Mouse (Mus musculus) neural tube, embryonic 12.5 days (tissue): Measurements from ENCODE around the gene Umad1. TPM values are rescaled to one million over a fixed set of nuclear protein-coding genes. Genes with fewer than 3 reads are reported as not detected.
"Not testable (repeated sequence)": the region's sequence is repeated elsewhere in the genome, so short reads cannot be mapped to it uniquely, and the experiment has no call there.

Source experiments
- ATAC-seq: fragments of 200-750 bp; cut with Nextera tagmentation; 2 replicates; pipeline ENCODE4 v1.8.0; 2017; ENCODE audit warnings: low read depth, mild to moderate bottlenecking, moderate TSS enrichment, moderate library complexity; ENCODE audit not compliant: low FRiP score
- H3K27ac ChIP-seq: fragments of 300-500 bp; sonication (generic); 2 replicates; pipeline ENCODE4 v1.5.1; 2016
- H3K27me3 ChIP-seq: fragments of 300-500 bp; sonication (generic); replicated peaks from 2 replicates; pipeline ENCODE4 v1.6.1; 2016; ENCODE audit warnings: mild to moderate bottlenecking
- H3K36me3 ChIP-seq: fragments of 300-500 bp; sonication (generic); 2 replicates; pipeline ENCODE4 v1.6.1; 2016; ENCODE audit warnings: mild to moderate bottlenecking
- H3K4me1 ChIP-seq: fragments of 300-500 bp; sonication (generic); 2 replicates; pipeline ENCODE4 v1.6.1; 2016
- H3K4me2 ChIP-seq: fragments of 300-500 bp; sonication (generic); replicated peaks from 2 replicates; pipeline ENCODE4 v1.6.1; 2016; ENCODE audit warnings: mild to moderate bottlenecking
- H3K4me3 ChIP-seq: fragments of 300-500 bp; sonication (generic); 2 replicates; pipeline ENCODE4 v1.5.1; 2016
- H3K9ac ChIP-seq: fragments of 300-500 bp; sonication (generic); 2 replicates; pipeline ENCODE4 v1.6.1; 2016; ENCODE audit warnings: mild to moderate bottlenecking
- H3K9me3 ChIP-seq: fragments of 300-500 bp; sonication (generic); 2 replicates; pipeline ENCODE4 v1.6.1; 2016; ENCODE audit warnings: mild to moderate bottlenecking
- WGBS: fragments of 180-500 bp; shearing (Covaris S2); methylation state at CpG from one replicate; pipeline ENCODE4 v1.1.7; 2016; 5-methylcytosine and 5-hydroxymethylcytosine counted together
- polyA plus RNA-seq: library from polyadenylated mRNA; unstranded; fragments of >200 nt; fragmentation: Nextera tagmentation; extraction: Ambion mirVana; gene quantifications from 2 replicates; pipeline ENCODE4 v1.2.1, GENCODE M21; 2016

The Umad1 gene
- polyA plus RNA-seq, 1 experiment from 2014 or later: 30.5 TPM

DNA sequence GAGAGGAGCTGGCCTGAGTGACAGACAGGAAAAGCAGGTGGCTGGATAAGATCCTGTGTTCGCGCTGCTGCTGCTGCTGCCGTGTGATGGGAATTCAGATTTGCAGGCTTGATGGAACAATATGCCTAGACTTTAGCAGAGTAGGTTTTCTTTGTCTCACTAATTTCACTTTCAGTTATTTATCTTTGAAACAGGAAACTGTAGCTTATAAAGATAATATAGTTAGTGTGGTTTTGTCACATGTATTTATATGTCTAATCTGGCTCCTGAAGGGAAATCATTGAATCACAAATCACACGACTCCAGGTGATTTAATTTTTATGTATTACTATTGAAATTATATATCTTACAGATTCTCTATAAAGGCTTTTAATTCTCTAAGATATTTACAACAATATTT is 24.2 kb downstream of the Umad1 start:
- no peak for ATAC-seq
- WGBS: 88% methylated on average over 4 of the region's 4 CpGs
- no peaks in the 10 kb centered on the region for H3K9me3 ChIP-seq
- H3K9ac ChIP-seq: no peak overlapping the region
- H3K4me3 ChIP-seq: no peak overlapping the region
- no peaks in the 10 kb centered on the region for H3K36me3 ChIP-seq
- no peaks in the 10 kb centered on the region for H3K27me3 ChIP-seq
- H3K4me2 ChIP-seq: no peak overlapping the region
- no peaks in the 10 kb centered on the region for H3K4me1 ChIP-seq
- H3K27ac ChIP-seq: no peak overlapping the region

DNA sequence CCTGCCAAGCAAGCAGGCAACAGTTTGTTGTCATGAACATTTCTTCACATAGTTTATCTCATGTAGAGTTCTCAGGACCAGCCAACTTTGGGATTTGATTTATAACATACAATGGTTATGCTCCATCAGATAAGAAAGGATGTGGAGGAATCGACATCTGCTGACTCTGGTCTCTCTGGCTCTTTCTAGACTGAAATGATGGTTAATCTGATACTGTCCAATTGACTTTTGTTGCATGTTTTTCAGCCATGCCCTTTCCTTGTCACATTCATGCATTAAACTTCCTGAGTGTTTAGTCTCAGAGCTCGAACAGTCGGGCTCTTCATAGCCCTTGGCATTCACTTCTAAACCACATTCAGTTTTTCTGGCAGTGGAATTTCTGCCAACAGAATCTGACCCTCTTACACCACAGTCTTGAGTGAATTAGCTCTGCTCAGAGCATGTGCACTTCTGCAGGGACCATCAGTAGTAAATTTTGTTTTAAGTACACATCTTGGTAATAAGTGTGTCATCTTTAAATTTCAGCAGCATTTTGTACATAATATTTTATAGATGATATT is 26.4 kb downstream of the Umad1 start:
- Histone ChIP-seq H3K9ac (no peak overlapping the region), H3K36me3 (no peaks in the 10 kb centered on the region), H3K27me3 (no peaks in the 10 kb centered on the region), H3K4me2 (no peak overlapping the region), H3K9me3 (no peaks in the 10 kb centered on the region), H3K27ac (no peak overlapping the region), H3K4me1 (no peaks in the 10 kb centered on the region), H3K4me3 (no peak overlapping the region)
- 95% methylated on average over 3 of the region's 3 CpGs for WGBS
- no peak for ATAC-seq

DNA sequence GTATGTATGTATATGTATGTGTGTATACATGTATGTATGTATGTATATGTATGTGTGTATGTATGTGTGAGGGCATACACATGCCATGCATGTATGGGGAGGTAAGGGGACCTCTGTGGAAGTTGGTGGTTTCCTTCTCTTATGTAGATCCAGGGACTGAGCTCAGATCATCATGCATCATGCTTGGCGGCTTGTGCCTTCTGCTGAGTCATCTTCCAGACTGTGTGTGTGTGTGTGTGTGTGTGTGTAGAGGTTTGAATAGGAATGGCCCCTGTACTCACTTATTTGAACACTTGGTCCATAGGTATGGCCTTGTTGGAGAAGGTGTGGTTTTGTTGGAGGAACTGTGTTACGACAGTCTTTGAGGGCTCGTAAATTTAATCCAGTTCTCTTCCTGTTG is 27.1 kb downstream of the Umad1 start:
- Histone ChIP-seq H3K27ac (no peak overlapping the region), H3K4me2 (no peak overlapping the region), H3K4me1 (no peaks in the 10 kb centered on the region), H3K27me3 (no peaks in the 10 kb centered on the region), H3K4me3 (no peak overlapping the region), H3K9me3 (no peaks in the 10 kb centered on the region), H3K36me3 (no peaks in the 10 kb centered on the region), H3K9ac (no peak overlapping the region)
- no peak for ATAC-seq
- 97% methylated on average over 3 of the region's 3 CpGs for WGBS

DNA sequence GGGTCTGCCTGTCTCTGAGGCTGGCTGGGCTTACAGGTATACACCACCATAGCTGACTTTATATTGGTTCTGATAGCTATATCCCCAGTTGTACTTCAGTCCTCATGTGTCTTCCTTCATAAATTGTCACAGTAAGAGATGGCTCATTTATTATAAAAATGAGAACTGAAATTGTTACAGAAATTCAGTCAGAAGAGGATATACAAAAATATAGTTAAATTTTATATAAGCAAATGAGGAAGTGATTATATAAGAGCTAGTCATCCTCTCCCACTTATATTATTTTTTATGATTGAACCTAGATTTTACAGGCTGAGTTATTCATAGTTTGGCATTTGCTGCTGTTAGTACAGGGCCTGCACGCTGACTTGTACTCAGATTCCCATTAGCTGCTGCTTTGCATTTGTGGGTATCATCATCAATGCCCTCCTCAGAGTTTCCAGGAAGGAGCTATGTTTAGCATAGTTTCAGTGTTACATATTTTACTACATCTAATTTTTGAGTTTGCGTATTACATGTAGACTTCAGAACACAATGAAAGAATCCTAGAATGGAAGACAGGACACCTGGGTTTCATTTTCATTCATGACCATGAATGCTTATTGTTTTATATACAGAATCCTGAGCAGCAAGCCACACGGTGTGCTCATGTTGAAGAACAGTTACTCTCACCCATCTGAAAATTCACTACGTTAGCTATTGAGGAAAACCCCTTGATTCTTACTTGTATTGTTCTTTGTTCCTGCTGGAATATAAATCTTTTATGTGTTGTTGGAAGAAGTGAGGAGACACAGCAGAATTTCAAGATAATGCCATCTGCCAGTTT is 29.9 kb downstream of the Umad1 start:
- ATAC-seq: no peak
- WGBS: 78% methylated on average over 4 of the region's 4 CpGs
- Histone ChIP-seq H3K9me3 (no peaks in the 10 kb centered on the region), H3K4me2 (no peak overlapping the region), H3K27me3 (no peaks in the 10 kb centered on the region), H3K27ac (no peak overlapping the region), H3K4me1 (no peaks in the 10 kb centered on the region), H3K36me3 (no peaks in the 10 kb centered on the region), H3K4me3 (no peak overlapping the region), H3K9ac (no peak overlapping the region)

DNA sequence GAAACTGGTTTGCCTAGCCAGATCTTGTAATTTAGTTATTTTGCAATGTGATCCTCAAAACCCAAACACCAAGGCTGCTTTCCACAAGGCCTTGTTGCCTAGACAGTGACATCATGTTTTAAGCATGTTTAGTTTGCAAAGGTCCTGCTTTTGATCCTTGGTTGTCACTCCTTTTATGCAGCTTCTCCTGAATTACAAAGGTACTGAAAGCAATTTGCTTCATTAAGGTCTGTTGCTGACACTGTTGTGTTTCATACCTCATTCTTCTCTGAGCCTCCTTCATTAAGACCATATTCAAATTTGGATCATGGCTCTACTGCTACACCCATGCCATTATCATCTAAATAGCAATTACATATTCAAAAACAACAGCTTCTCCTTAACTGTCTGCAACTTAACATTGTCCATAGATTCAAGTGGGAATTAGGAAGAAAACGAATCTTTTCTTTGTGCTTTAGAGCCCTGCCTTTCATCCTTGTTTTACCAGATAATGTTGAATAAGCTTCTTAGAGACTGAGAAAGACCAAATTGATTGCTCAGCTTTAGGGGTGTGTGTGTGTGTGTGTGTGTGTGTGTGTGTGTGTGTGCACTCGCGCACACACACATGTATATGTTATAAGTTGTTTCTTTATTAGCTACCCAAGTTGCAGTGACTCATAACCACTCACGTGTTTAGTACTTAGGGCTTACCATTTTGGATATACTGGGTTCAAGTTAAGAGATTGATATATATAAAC is 35.1 kb downstream of the Umad1 start:
- no peak for ATAC-seq
- Histone ChIP-seq H3K4me2 (no peak overlapping the region), H3K4me1 (no peaks in the 10 kb centered on the region), H3K36me3 (no peaks in the 10 kb centered on the region), H3K9ac (no peak overlapping the region), H3K27me3 (no peaks in the 10 kb centered on the region), H3K4me3 (no peak overlapping the region), H3K27ac (no peak overlapping the region), H3K9me3 (no peaks in the 10 kb centered on the region)
- WGBS: 87% methylated on average over 4 of the region's 4 CpGs

DNA sequence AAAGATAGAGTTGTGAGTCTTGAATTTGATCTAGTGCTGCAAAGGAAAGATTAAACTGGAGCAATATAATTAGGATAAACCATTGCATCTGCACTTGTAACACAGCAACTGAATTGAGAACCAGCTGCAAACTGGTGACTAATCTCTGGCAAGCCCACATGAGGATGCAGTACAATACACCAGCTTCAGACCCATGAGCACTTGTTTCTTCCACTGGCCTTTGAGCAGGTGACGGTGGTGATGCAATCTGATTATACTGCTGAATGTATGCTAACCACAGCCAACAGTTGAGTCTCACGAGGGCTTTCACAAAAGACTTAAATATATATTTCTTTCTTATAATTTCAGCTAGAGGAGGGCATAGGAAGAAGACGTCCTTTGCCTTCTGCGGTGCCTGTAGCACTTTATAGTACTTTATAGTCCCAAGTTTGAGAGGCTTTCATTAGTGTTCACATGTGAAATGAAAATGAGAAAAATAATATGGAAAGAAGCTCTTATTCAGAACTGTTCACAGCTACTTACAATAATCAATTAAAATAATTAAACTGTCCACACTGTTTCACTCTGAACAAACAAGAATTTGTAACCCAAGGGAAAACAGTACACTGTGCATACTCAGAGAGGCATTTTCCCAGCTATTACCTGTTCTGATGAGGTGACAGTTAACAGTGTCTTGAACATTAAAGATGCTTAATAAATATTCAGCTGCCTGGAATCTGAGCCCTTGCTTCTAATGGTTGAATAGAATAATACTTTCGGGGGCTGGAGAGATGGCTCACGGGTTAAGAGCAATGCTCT is 40.2 kb downstream of the Umad1 start:
- Histone ChIP-seq H3K36me3 (no peaks in the 10 kb centered on the region), H3K4me3 (no peak overlapping the region), H3K27ac (no peak overlapping the region), H3K27me3 (no peaks in the 10 kb centered on the region), H3K9ac (no peak overlapping the region), H3K4me2 (no peak overlapping the region), H3K4me1 (no peaks in the 10 kb centered on the region), H3K9me3 (no peaks in the 10 kb centered on the region)
- WGBS: 87% methylated on average over 6 of the region's 6 CpGs
- no peak for ATAC-seq

DNA sequence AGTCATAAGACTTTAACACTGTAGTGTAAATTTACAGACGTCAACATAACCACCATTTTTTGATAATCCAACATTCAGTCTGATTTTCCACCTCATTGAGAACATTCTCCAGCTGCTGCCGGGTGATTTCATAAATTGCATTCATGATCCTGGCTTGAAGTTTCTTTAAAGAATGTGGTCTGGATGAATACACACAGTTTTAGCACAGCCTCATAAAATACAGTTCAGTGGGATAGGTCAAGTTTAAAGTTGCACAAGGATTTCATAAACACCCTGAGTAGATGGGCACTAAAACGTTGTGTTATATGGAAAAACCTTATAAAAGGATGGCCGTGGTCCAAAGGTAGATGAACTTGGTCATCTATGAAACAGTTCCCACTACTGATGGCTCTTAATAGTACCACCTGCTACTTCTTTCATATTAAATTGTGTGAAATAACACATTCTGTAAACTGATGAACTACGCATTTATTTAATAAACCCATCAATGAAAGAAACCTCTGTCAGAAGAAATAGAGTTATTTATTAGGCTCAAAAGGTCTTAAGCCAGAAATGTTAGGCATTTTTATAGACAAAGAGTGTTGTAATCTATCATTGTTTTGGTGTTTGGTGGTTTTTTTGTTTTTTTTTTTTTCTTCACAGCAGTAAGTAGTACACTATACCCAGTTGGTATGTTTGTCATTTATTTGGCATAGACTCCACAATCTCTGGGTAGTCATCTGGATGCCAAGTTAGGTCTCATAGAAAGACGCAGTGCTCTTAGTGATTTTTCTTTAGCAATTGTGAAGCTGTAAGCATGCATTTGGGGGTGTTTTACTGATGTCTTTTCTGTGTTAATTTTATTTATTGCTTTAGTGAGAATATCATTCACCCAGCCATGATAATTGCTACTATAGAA is 49.0 kb downstream of the Umad1 start:
- H3K36me3 ChIP-seq: no peaks in the 10 kb centered on the region
- no peaks in the 10 kb centered on the region for H3K9me3 ChIP-seq
- H3K27me3 ChIP-seq: no peaks in the 10 kb centered on the region
- H3K4me3 ChIP-seq: no peak overlapping the region
- H3K4me2 ChIP-seq: no peak overlapping the region
- 70% methylated on average over 6 of the region's 6 CpGs for WGBS
- H3K4me1 ChIP-seq: no peaks in the 10 kb centered on the region
- ATAC-seq: no peak
- H3K9ac ChIP-seq: no peak overlapping the region
- H3K27ac ChIP-seq: no peak overlapping the region

DNA sequence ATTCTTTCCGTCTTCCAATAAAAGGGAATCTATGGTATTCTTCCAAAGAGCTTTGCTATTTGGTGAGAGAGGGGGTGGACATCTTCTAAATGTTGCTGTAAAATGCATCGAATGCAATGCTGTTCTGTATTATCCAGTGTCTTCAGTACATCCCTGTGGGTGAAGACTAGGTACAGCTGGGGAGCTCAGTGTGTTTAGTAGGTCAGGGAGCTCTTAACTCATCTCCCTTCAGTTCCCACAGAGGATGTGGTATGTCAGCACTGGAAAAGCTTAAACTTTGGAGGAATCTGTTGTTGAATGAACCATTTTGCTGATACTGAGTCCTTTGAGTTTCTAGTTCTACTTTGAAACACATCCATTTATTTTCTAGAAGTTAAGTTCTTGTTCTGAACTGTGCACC is 53.5 kb downstream of the Umad1 start:
- H3K9ac ChIP-seq: no peak overlapping the region
- WGBS: 94% methylated on average over 2 of the region's 2 CpGs
- H3K9me3 ChIP-seq: no peaks in the 10 kb centered on the region
- H3K36me3 ChIP-seq: no peaks in the 10 kb centered on the region
- no peaks in the 10 kb centered on the region for H3K27me3 ChIP-seq
- no peak overlapping the region for H3K4me3 ChIP-seq
- ATAC-seq: no peak
- H3K4me2 ChIP-seq: no peak overlapping the region
- H3K4me1 ChIP-seq: no peaks in the 10 kb centered on the region
- no peak overlapping the region for H3K27ac ChIP-seq

DNA sequence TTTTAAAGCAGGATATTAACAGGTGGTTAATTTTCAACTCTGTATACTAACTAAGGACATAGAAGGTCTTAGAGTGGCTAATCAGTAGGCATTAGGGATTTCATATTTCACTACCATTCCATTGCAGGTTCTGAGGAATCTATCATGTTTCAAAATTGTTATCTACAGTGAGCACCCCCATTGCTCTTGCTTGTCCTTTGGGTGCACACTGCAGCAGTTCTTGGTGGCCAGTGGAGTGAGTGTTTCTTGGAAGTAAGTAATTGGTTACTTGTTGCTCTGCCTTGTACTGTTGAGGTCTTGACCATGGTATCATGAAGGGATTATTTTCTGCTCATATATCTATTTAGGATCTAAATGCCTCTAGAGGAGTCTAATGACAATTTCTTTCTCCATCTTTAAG is 57.1 kb downstream of the Umad1 start:
- no peak overlapping the region for H3K9ac ChIP-seq
- no peaks in the 10 kb centered on the region for H3K4me1 ChIP-seq
- no peak for ATAC-seq
- H3K9me3 ChIP-seq: no peaks in the 10 kb centered on the region
- no peak overlapping the region for H3K27ac ChIP-seq
- no peaks in the 10 kb centered on the region for H3K36me3 ChIP-seq
- no peak overlapping the region for H3K4me3 ChIP-seq
- H3K27me3 ChIP-seq: no peaks in the 10 kb centered on the region
- no peak overlapping the region for H3K4me2 ChIP-seq

DNA sequence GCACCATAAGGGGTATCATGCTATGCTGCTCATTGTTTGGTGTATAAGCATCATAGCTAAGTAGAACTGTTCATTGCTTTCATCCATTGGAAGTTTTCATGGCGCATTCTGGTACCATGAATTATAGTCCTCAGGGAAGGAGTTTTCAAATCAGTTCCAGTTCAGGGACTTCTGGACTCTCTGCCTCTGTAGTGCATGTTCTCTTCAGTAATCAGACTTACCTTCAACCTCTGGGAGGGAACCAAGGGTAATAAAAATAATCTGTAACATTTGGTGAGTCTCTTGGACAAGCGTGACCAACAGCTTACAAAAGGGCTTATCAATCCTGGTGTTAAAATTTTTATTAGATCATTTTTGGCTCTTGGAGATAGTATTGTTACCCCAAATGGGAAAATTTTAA is 60.5 kb downstream of the Umad1 start:
- no peak overlapping the region for H3K27ac ChIP-seq
- no peak for ATAC-seq

DNA sequence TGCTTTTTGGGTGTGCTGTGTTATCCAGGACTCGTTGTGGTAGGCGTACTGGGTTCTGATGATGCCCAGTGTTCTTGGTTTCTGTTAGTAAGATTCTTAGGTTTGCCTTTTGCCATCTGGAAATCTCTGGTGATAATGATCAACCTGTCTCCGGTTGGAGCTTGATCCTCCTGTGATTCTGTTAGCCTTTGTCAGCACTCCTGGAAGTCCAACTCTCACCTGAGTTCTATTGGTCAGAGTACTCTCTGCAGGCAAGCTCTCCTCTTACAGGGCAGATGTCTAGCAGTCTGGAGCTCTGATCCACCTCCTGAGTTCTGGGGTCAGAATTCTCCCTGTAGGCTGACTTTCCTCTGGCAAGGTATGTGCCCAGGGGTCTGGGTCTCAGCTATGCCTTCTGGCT is 72.4 kb downstream of the Umad1 start:
- H3K4me3 ChIP-seq, H3K9ac ChIP-seq, H3K4me1 ChIP-seq, H3K36me3 ChIP-seq, H3K27me3 ChIP-seq, H3K27ac ChIP-seq, H3K4me2 ChIP-seq, H3K9me3 ChIP-seq, ATAC-seq: not testable (repeated sequence)
- WGBS: 96% methylated on average over 3 of the region's 3 CpGs

More for the DNA sequence above, 60.5 kb downstream of the Umad1 start:
- Histone ChIP-seq H3K9me3 (no peaks in the 10 kb centered on the region), H3K4me1 (no peaks in the 10 kb centered on the region), H3K4me3 (no peak overlapping the region), H3K9ac (no peak overlapping the region), H3K27me3 (no peaks in the 10 kb centered on the region), H3K36me3 (no peaks in the 10 kb centered on the region), H3K4me2 (no peak overlapping the region)
- 94% methylated on average over 2 of the region's 2 CpGs for WGBS
